Mouse (Mus musculus): ENCODE results near the gene Ugt1a7c. TPM values are rescaled to one million over a fixed set of nuclear protein-coding genes. Genes with fewer than 3 reads are reported as not detected.
"Not testable (repeated sequence)": the region's sequence is repeated elsewhere in the genome, so short reads cannot be mapped to it uniquely, and the experiment has no call there.

The Ugt1a7c gene
- polyA plus RNA-seq, 1 experiment from 2014 or later = 82.7 TPM

GRCm38 (mm10) chr1:88105656-88106055 is 10.8 kb downstream of the Ugt1a7c start:
- 0 out of 2 replicates have a peak, but pooled peaks have one; percentile 19 for ATAC-seq

GRCm38 (mm10) chr1:88109027-88109557 is 14.2 kb downstream of the Ugt1a7c start:
- not testable (repeated sequence) for H3K4me3 ChIP-seq (ENCODE audit: low read length); H3K36me3 ChIP-seq (ENCODE audit: control insufficient read depth, insufficient read depth, low read length); H3K9ac ChIP-seq (ENCODE audit: low read depth, low read length); H3K27me3 ChIP-seq (replicated peaks; ENCODE audit: control insufficient read depth, insufficient read depth, low read length); H3K9me3 ChIP-seq (ENCODE audit: control insufficient read depth, low read length); H3K4me2 ChIP-seq (ENCODE audit: low read depth, low read length); H3K27ac ChIP-seq (ENCODE audit: low read length)
- ATAC-seq = peak; percentile 90
- peaks cover 13% of the 10 kb centered on the region for H3K4me1 ChIP-seq (ENCODE audit: control insufficient read depth, insufficient read depth, low read length)
- 56% methylated on average over 2 of the region's 2 CpGs for WGBS

More at GRCm38 (mm10) chr1:88105656-88106055, 10.8 kb downstream of the Ugt1a7c start:
- H3K9me3 ChIP-seq (ENCODE audit: control insufficient read depth, low read length) = no peaks in the 10 kb centered on the region
- no peaks in the 10 kb centered on the region for H3K36me3 ChIP-seq (ENCODE audit: control insufficient read depth, insufficient read depth, low read length)
- no peaks in the 10 kb centered on the region for H3K27me3 ChIP-seq (replicated peaks; ENCODE audit: control insufficient read depth, insufficient read depth, low read length)
- no peak overlapping the region for H3K9ac ChIP-seq (ENCODE audit: low read depth, low read length)
- H3K4me1 ChIP-seq (ENCODE audit: control insufficient read depth, insufficient read depth, low read length) = peaks cover 16% of the 10 kb centered on the region
- WGBS = 37% methylated on average over 2 of the region's 2 CpGs
- no peak overlapping the region for H3K27ac ChIP-seq (ENCODE audit: low read length)
- H3K4me3 ChIP-seq (ENCODE audit: low read length) = no peak overlapping the region
- no peak overlapping the region for H3K4me2 ChIP-seq (ENCODE audit: low read depth, low read length)

- not testable (repeated sequence) for H3K9me3 ChIP-seq (ENCODE audit: control insufficient read depth, low read length); H3K9ac ChIP-seq (ENCODE audit: low read depth, low read length); H3K4me2 ChIP-seq (ENCODE audit: low read depth, low read length); H3K27me3 ChIP-seq (replicated peaks; ENCODE audit: control insufficient read depth, insufficient read depth, low read length); ATAC-seq; H3K4me1 ChIP-seq (ENCODE audit: control insufficient read depth, insufficient read depth, low read length); H3K4me3 ChIP-seq (ENCODE audit: low read length); H3K27ac ChIP-seq (ENCODE audit: low read length); H3K36me3 ChIP-seq (ENCODE audit: control insufficient read depth, insufficient read depth, low read length)
- 42% methylated on average over 2 of the region's 2 CpGs for WGBS
Measured at GRCm38 (mm10) chr1:88109604-88110003, 14.7 kb downstream of the Ugt1a7c start.

GRCm38 (mm10) chr1:88112769-88113168 is 17.9 kb downstream of the Ugt1a7c start:
- H3K36me3 ChIP-seq (ENCODE audit: control insufficient read depth, insufficient read depth, low read length); ATAC-seq; H3K4me3 ChIP-seq (ENCODE audit: low read length); H3K27ac ChIP-seq (ENCODE audit: low read length); H3K27me3 ChIP-seq (replicated peaks; ENCODE audit: control insufficient read depth, insufficient read depth, low read length); H3K9ac ChIP-seq (ENCODE audit: low read depth, low read length); H3K9me3 ChIP-seq (ENCODE audit: control insufficient read depth, low read length); H3K4me2 ChIP-seq (ENCODE audit: low read depth, low read length); H3K4me1 ChIP-seq (ENCODE audit: control insufficient read depth, insufficient read depth, low read length): not testable (repeated sequence)
- 93% methylated on average over 6 of the region's 6 CpGs for WGBS

- not testable (repeated sequence) for H3K36me3 ChIP-seq (ENCODE audit: control insufficient read depth, insufficient read depth, low read length); H3K9ac ChIP-seq (ENCODE audit: low read depth, low read length); H3K4me3 ChIP-seq (ENCODE audit: low read length); H3K4me2 ChIP-seq (ENCODE audit: low read depth, low read length); H3K27ac ChIP-seq (ENCODE audit: low read length); H3K9me3 ChIP-seq (ENCODE audit: control insufficient read depth, low read length); H3K27me3 ChIP-seq (replicated peaks; ENCODE audit: control insufficient read depth, insufficient read depth, low read length); H3K4me1 ChIP-seq (ENCODE audit: control insufficient read depth, insufficient read depth, low read length)
- peak; percentile 66 for ATAC-seq
- WGBS = 12% methylated on average over 4 of the region's 4 CpGs
Measured at GRCm38 (mm10) chr1:88120550-88120949, 25.7 kb downstream of the Ugt1a7c start.

- H3K27ac ChIP-seq (ENCODE audit: low read length); H3K36me3 ChIP-seq (ENCODE audit: control insufficient read depth, insufficient read depth, low read length); H3K9ac ChIP-seq (ENCODE audit: low read depth, low read length); H3K4me3 ChIP-seq (ENCODE audit: low read length); H3K4me2 ChIP-seq (ENCODE audit: low read depth, low read length); H3K27me3 ChIP-seq (replicated peaks; ENCODE audit: control insufficient read depth, insufficient read depth, low read length); H3K4me1 ChIP-seq (ENCODE audit: control insufficient read depth, insufficient read depth, low read length); ATAC-seq; H3K9me3 ChIP-seq (ENCODE audit: control insufficient read depth, low read length): not testable (repeated sequence)
- WGBS = no CpG with 5 or more reads among the region's 1 CpGs
Measured at GRCm38 (mm10) chr1:88121521-88121920, 26.7 kb downstream of the Ugt1a7c start.

- 75% methylated on average over 3 of the region's 4 CpGs for WGBS
- not testable (repeated sequence) for H3K36me3 ChIP-seq (ENCODE audit: control insufficient read depth, insufficient read depth, low read length); H3K4me3 ChIP-seq (ENCODE audit: low read length); H3K4me2 ChIP-seq (ENCODE audit: low read depth, low read length); H3K9me3 ChIP-seq (ENCODE audit: control insufficient read depth, low read length); H3K9ac ChIP-seq (ENCODE audit: low read depth, low read length); H3K27me3 ChIP-seq (replicated peaks; ENCODE audit: control insufficient read depth, insufficient read depth, low read length); ATAC-seq; H3K27ac ChIP-seq (ENCODE audit: low read length); H3K4me1 ChIP-seq (ENCODE audit: control insufficient read depth, insufficient read depth, low read length)
Measured at GRCm38 (mm10) chr1:88125827-88126360, 31.0 kb downstream of the Ugt1a7c start.

- 77% methylated on average over 2 of the region's 2 CpGs for WGBS
- not testable (repeated sequence) for H3K4me1 ChIP-seq (ENCODE audit: control insufficient read depth, insufficient read depth, low read length); ATAC-seq; H3K9me3 ChIP-seq (ENCODE audit: control insufficient read depth, low read length); H3K4me3 ChIP-seq (ENCODE audit: low read length); H3K36me3 ChIP-seq (ENCODE audit: control insufficient read depth, insufficient read depth, low read length); H3K4me2 ChIP-seq (ENCODE audit: low read depth, low read length); H3K27ac ChIP-seq (ENCODE audit: low read length); H3K27me3 ChIP-seq (replicated peaks; ENCODE audit: control insufficient read depth, insufficient read depth, low read length); H3K9ac ChIP-seq (ENCODE audit: low read depth, low read length)
Measured at GRCm38 (mm10) chr1:88129091-88129490, 34.2 kb downstream of the Ugt1a7c start.

GRCm38 (mm10) chr1:88130223-88130622 is 35.4 kb downstream of the Ugt1a7c start:
- not testable (repeated sequence) for H3K9me3 ChIP-seq (ENCODE audit: control insufficient read depth, low read length); H3K36me3 ChIP-seq (ENCODE audit: control insufficient read depth, insufficient read depth, low read length); H3K27me3 ChIP-seq (replicated peaks; ENCODE audit: control insufficient read depth, insufficient read depth, low read length); H3K4me3 ChIP-seq (ENCODE audit: low read length); H3K4me2 ChIP-seq (ENCODE audit: low read depth, low read length); H3K27ac ChIP-seq (ENCODE audit: low read length); H3K9ac ChIP-seq (ENCODE audit: low read depth, low read length)
- ATAC-seq = peak; percentile 66; the same call in 1 of the 2 replicates
- 69% methylated on average over 1 of the region's 1 CpGs for WGBS
- peaks cover 11% of the 10 kb centered on the region; the same call in 1 of the 2 replicates for H3K4me1 ChIP-seq (ENCODE audit: control insufficient read depth, insufficient read depth, low read length)

All from intestine, embryonic 16.5 days (tissue).